Comparison of ENCODE assay signal across 18 mouse cellular contexts in genomic region chr4:90438191-90438922, GRCm38 (mm10).
A peak's percentile ranks its signal among the peaks of the same experiment; 100 is the strongest.
DNase-seq lines count a peak whose midpoint lies in the region; ATAC-seq and TF ChIP-seq lines count a peak whose summit lies in the region.
"Had no signal": no experiment of that assay in that cellular context is flagged by ENCODE, and none has a peak within 500 bp of the region (broad histone marks: within the 10 kb centered on the region; RNA-seq: fewer than 3 reads in every experiment).

No protein-coding gene starts in this region.

- DNase-seq in layer of hippocampus, adult 2 months (ENCODE audit: low spot score in 2 of 2): no peak
- no peak for DNase-seq in layer of hippocampus, postnatal 25 days (ENCODE audit: extremely low spot score in 1 of 2, low spot score in 1 of 2)
- DNase-seq in mesoderm, embryonic 11.5 days (ENCODE audit: low read depth, low spot score): peak; percentile 0
- no peak for DNase-seq in cerebellum, adult 9-11 months
- DNase-seq in embryonic facial prominence, embryonic 10.5 days (ENCODE audit: low spot score): no peak
- no peak for DNase-seq in limb, embryonic 10.5 days (ENCODE audit: low spot score)
- DNase-seq: adrenal gland, postnatal 36 days; cerebellum, adult 9-10 months; gastrocnemius, postnatal 14 days; heart, postnatal 10 days; liver, embryonic 13.5 days; lung, postnatal 10 days; thymus, postnatal 36 days had no signal

- no peaks in the 10 kb centered on the region for H3K36me3 ChIP-seq in forebrain, embryonic 16.5 days (ENCODE audit: control insufficient read depth, insufficient read depth)
- no peaks in the 10 kb centered on the region for H3K36me3 ChIP-seq in neural tube, embryonic 13.5 days
- H3K36me3 ChIP-seq in embryonic facial prominence, embryonic 10.5 days (replicated peaks): no peaks in the 10 kb centered on the region
- H3K36me3 ChIP-seq in limb, embryonic 10.5 days: no peaks in the 10 kb centered on the region
- H3K36me3 ChIP-seq: kidney, embryonic 15.5 days; limb, embryonic 12.5 days; liver, embryonic 13.5 days had no signal

- H3K9me3 ChIP-seq in forebrain, embryonic 16.5 days (ENCODE audit: control insufficient read depth, low read length): no peaks in the 10 kb centered on the region
- no peaks in the 10 kb centered on the region for H3K9me3 ChIP-seq in neural tube, embryonic 13.5 days
- no peaks in the 10 kb centered on the region for H3K9me3 ChIP-seq in embryonic facial prominence, embryonic 10.5 days
- H3K9me3 ChIP-seq in limb, embryonic 10.5 days (replicated peaks): no peaks in the 10 kb centered on the region
- H3K9me3 ChIP-seq: kidney, embryonic 15.5 days; limb, embryonic 12.5 days; liver, embryonic 13.5 days had no signal

- H3K4me3 ChIP-seq in layer of hippocampus, adult 2 months: peak overlapping the region; percentile 37
- H3K4me3 ChIP-seq in forebrain, embryonic 16.5 days (replicated peaks; ENCODE audit: low read length): no peak overlapping the region
- peak overlapping the region; percentile 3; the same call in 1 of the 2 replicates for H3K4me3 ChIP-seq in neural tube, embryonic 13.5 days
- no peak overlapping the region for H3K4me3 ChIP-seq in embryonic facial prominence, embryonic 10.5 days
- H3K4me3 ChIP-seq in limb, embryonic 10.5 days: no peak overlapping the region
- H3K4me3 ChIP-seq: kidney, embryonic 15.5 days; limb, embryonic 12.5 days; liver, embryonic 13.5 days had no signal

- peak overlapping the region; percentile 15; the same call in 1 of the 2 replicates for H3K27ac ChIP-seq in layer of hippocampus, adult 2 months
- H3K27ac ChIP-seq in forebrain, embryonic 16.5 days (ENCODE audit: low read length): no peak overlapping the region; the same call in 1 of the 2 replicates
- H3K27ac ChIP-seq in neural tube, embryonic 13.5 days (replicated peaks): 0 out of 2 replicates have a peak overlapping the region, but pooled peaks have one; percentile 52
- no peak overlapping the region for H3K27ac ChIP-seq in embryonic facial prominence, embryonic 10.5 days (replicated peaks)
- H3K27ac ChIP-seq in limb, embryonic 10.5 days: no peak overlapping the region
- H3K27ac ChIP-seq: kidney, embryonic 15.5 days; limb, embryonic 12.5 days; liver, embryonic 13.5 days had no signal

- peak; percentile 54 for ATAC-seq in forebrain, embryonic 16.5 days
- peak; percentile 40; the same call in 1 of the 2 replicates for ATAC-seq in neural tube, embryonic 13.5 days (ENCODE audit: low read depth)
- ATAC-seq: inflammation-experienced regulatory T-cells, adult 6 months had no signal

- TF ChIP-seq CTCF in layer of hippocampus, adult 2 months (conservative IDR thresholded peaks at IDR 0.05): no peak

- H3K4me2 ChIP-seq in forebrain, embryonic 16.5 days (ENCODE audit: low read length): peak overlapping the region; percentile 50
- H3K4me2 ChIP-seq in neural tube, embryonic 13.5 days: peak overlapping the region; percentile 46
- H3K4me2 ChIP-seq: kidney, embryonic 15.5 days; limb, embryonic 12.5 days; liver, embryonic 13.5 days had no signal

- no peaks in the 10 kb centered on the region for H3K27me3 ChIP-seq in forebrain, embryonic 16.5 days (replicated peaks; ENCODE audit: control insufficient read depth, insufficient read depth, low read length)
- H3K27me3 ChIP-seq in neural tube, embryonic 13.5 days: no peaks in the 10 kb centered on the region
- H3K27me3 ChIP-seq in embryonic facial prominence, embryonic 10.5 days (replicated peaks; ENCODE audit: low read depth, poor library complexity, severe bottlenecking): no peaks in the 10 kb centered on the region
- H3K27me3 ChIP-seq in limb, embryonic 10.5 days (ENCODE audit: low read depth, poor library complexity, severe bottlenecking): no peaks in the 10 kb centered on the region
- H3K27me3 ChIP-seq: kidney, embryonic 15.5 days; limb, embryonic 12.5 days; liver, embryonic 13.5 days had no signal

- 40% methylated on average over 10 of the region's 10 CpGs for WGBS in forebrain, embryonic 16.5 days
- 64% methylated on average over 10 of the region's 10 CpGs for whole genome bisulfite sequencing in neural tube, embryonic 13.5 days
- 84% methylated on average over 10 of the region's 10 CpGs for WGBS in embryonic facial prominence, embryonic 10.5 days
- WGBS in limb, embryonic 10.5 days: 85% methylated on average over 10 of the region's 10 CpGs

- peaks cover 9% of the 10 kb centered on the region for H3K4me1 ChIP-seq in forebrain, embryonic 16.5 days (replicated peaks; ENCODE audit: control insufficient read depth, insufficient read depth, low read length)
- peaks cover 13% of the 10 kb centered on the region for H3K4me1 ChIP-seq in neural tube, embryonic 13.5 days (replicated peaks)
- no peaks in the 10 kb centered on the region for H3K4me1 ChIP-seq in embryonic facial prominence, embryonic 10.5 days
- H3K4me1 ChIP-seq in limb, embryonic 10.5 days: no peaks in the 10 kb centered on the region
- H3K4me1 ChIP-seq: kidney, embryonic 15.5 days; limb, embryonic 12.5 days; liver, embryonic 13.5 days had no signal

- no peak overlapping the region for H3K9ac ChIP-seq in forebrain, embryonic 16.5 days (replicated peaks; ENCODE audit: low read depth, low read length)
- no peak overlapping the region for H3K9ac ChIP-seq in neural tube, embryonic 13.5 days
- H3K9ac ChIP-seq: kidney, embryonic 15.5 days; limb, embryonic 12.5 days; liver, embryonic 13.5 days had no signal

Comparison
In these comparisons a context has a peak if more than half of its experiments do, and no peak if none do; other contexts are left out.
1. H3K27ac ChIP-seq: peak in layer of hippocampus, adult 2 months (single experiment) and neural tube, embryonic 13.5 days (single experiment); none in forebrain, embryonic 16.5 days (single experiment), embryonic facial prominence, embryonic 10.5 days (single experiment) and limb, embryonic 10.5 days (single experiment).
2. H3K4me3 ChIP-seq: peak in layer of hippocampus, adult 2 months (single experiment) and neural tube, embryonic 13.5 days (single experiment); none in forebrain, embryonic 16.5 days (single experiment), embryonic facial prominence, embryonic 10.5 days (single experiment) and limb, embryonic 10.5 days (single experiment).